Mouse (Mus musculus) G1E-ER4 (cell line): ENCODE results near the gene Acaa1a. TPM values are rescaled to one million over a fixed set of nuclear protein-coding genes. Genes with fewer than 3 reads are reported as not detected.

Experiments used
- GATA1 ChIP-seq: IDR thresholded peaks from one replicate; pipeline ENCODE4 v1.8.0; 2012; ENCODE audit warnings: low read length, inconsistent platforms
- polyA plus RNA-seq: library from polyadenylated mRNA; stranded (reverse); fragments of >175 nt; gene quantifications from 2 replicates; pipeline ENCODE4 v1.2.3, GENCODE M21; 2012

Gene Acaa1a
- polyA plus RNA-seq, 1 experiment = 129 TPM

DNA sequence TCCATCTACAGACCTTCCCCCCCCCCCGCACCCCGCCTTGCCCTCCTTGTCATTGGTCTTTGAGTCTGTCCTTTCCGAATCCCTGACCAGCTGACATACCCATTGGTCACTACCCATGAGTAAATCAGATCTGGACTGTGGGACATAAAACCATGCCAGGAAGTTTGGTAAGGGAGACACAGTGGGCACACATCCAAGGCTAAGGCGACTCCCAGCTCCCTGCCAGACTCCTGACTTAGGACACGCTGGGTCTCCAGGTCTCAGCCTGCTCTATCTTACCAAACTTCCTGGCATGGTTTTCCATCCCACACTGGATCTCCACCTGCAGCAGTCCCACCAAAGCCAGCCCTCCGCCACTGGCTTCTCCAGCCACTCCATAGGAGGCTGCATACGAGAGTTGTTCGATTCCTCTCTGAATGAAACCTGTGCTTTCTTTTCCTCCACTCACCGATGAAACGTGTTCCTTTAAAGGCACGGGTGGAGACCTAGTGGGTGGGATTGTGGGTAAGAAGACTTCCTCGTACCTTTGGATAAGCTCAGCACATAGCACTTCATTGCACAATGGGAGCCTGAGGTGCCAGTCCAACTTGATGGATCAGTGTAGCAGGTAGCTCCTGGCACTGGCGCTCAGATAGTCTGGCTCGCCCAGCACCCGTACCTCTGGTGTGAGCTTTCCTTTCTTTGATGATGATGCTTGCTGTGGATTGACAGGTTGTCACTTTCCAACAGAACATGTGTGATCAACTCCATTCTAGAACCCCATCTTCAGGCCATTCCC is 9.1 kb upstream of the Acaa1a start:
- TF ChIP-seq GATA1 = no peak

DNA sequence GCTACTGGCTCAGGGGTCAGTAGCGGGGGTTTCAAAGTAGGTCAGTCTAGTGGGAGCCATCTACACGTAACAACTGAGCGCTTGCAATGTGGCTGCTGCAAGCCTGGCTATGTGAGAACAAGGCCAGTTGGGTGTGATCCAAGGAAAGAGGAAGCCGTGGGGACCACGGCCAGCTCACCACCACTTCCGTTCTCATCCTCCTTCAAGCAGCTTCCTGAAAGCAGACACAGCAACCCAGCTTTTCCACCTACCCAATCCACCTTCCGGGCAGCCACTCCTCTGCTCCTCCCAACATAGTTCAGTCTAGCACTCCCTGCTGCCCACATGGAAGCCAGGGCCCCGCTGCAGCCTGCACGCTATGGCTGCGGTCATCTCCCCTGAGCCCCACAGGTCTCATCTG is 5.2 kb upstream of the Acaa1a start:
- no peak for TF ChIP-seq GATA1

DNA sequence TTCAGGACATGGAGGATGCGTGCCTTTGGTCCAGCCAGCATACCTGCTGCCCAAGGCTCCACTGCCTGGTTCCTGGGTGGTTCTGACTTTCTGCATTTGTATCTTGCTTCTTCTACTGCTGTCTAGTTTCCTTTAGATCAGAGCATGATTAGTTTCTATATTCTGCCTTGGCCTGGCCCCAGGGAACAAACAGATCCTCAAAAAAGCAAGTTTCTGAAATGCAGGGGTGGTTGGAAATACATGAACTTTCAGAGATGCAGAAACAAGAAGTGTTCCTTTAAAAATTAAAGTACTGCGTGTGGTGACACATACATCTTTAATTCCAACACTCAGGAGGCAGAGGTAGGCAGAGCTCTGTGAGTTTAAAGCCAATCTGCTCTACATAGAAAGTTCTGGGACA is 4.6 kb upstream of the Acaa1a start:
- TF ChIP-seq GATA1 = no peak

DNA sequence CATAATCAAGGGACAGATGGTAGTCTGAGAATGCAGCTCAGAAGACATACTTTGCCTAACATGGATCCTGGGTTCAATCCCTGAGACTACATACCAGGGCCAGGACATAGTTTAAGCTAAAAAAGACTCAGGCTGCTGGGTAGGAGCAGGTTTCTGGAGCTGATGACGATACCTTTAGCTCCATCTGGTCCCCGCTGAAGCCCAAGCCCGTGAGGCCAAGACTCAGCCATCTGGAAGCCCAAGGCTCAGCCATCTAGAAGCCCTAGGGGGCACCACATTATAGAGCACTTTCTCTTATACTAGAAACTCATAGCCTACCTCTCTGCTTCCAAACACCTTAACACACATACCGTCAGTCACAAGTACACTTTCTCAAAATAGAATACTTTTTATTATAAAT is 3.9 kb upstream of the Acaa1a start:
- no peak for TF ChIP-seq GATA1

DNA sequence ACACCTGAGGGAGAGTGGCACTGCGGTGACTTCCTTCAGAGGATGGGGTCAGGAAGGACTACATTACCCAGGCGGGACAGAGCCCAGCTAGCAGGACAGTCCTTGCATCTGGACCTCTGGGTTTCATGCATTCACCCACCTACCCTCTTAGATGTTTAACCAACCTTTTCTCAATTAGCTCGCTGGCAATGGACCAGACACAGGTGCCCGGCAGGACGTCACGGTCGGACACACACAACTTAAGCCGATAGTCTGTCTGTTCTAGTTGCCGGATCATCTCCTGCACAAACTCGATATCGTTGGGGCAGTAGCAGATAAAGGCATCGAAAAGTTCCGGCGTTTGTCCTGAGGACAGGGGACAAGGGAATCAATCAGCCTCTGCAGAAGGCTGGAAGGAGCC is 1.6 kb upstream of the Acaa1a start:
- TF ChIP-seq GATA1 = no peak

DNA sequence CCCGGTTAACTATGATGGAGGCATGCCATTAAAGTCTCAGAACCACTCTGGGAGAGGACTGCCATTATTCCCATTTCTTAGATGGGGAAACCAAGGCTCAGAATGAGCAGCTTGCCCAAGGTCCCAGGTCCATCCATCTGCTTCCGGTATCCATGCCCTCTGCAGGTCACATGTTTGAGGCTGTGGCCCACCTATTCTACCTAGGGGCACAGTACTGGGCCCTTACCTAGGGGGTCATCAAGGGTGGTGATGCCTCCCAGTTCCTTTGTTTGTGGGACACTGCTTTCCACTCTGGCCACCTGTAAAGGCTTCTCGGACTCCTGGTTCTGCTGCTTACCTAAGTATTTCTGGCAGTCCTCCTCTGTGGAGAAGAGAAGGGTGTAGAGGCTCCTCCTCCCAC is 1.1 kb upstream of the Acaa1a start:
- TF ChIP-seq GATA1 = no peak

DNA sequence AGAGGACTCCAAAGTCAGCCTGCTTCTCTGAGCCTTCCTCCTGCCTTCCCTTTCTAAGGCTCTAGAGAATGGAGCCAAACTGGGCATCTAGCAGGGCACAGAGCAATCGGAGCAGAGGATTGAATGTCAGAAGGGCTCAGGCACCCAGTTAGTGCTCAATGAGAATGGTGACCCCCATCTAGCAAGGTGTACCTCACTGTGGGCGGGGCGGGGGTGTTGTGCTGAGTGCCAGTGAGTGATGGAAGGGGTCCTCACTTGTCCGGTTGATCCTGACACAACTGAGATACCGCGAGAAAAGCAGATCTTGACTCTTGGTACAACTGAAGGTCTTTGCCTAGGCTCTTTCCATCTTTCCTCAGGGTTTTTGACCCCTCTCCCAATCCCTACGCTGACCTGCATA is 370 bp upstream of the Acaa1a start:
- TF ChIP-seq GATA1 = no peak

DNA sequence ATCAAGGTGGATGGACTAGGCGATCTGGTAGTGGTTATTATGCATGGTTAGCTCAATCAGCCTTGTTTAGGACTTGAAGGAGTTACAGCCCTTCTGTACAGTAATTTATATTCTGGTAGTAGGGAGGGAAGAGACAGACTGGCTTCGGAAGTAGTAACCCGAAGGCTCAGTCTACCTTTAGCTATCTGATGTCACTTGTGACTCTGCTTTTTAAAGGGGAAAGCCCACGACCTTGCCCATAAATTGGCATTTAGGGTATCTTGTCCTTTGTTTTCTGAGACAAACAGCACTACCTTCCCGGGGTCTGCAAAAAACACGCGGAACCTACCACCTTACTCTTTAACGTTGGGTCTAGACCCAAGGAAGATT is 720 bp downstream of the Acaa1a start:
- TF ChIP-seq GATA1 = no peak

DNA sequence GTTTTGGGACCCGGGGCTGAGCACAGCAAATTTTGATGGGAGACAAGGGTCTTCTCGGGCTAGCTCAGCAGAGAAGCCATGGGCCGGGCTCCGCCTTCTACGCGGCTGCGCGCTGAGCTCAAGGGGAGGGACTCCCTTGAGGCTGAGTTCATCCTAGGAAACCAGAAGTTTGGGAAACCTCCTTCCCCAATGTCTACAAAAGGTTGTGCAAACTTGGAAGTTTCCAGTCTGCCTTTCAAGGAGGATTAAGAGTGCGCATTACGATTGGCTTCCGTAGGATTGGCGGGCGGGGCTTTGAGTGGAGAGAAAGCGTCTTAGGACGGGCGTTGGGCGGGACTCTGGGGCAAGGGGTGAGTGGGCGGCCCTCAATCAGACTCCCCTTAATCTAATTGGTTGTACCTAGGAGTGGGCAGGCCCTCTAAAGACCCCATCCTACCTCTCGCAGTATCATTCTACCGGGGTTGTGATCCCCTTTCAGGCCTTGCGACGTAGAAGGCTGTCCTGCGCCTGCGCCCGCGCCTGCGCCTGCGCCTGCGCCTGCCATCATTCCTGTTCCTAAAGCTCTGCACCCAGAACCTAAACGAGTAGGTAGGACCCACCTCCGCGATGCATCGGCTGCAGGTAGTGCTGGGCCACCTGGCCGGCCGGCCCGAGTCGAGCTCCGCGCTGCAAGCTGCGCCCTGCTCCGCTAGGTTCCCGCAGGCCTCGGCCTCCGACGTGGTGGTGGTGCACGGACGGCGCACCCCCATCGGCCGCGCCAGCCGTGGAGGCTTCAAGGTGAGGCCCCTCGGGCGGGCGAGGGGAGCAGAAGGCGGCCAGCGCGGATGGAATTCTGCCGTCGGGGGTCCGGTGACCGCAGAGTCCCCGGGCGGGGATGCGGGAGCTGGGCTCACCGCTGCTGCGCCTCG is 1.7 kb downstream of the Acaa1a start, which contains the start of gene Myd88:
Gene Myd88, minus strand, starts transcription at position 503 of the 908 bp plus-strand sequence.
- no peak for TF ChIP-seq GATA1

DNA sequence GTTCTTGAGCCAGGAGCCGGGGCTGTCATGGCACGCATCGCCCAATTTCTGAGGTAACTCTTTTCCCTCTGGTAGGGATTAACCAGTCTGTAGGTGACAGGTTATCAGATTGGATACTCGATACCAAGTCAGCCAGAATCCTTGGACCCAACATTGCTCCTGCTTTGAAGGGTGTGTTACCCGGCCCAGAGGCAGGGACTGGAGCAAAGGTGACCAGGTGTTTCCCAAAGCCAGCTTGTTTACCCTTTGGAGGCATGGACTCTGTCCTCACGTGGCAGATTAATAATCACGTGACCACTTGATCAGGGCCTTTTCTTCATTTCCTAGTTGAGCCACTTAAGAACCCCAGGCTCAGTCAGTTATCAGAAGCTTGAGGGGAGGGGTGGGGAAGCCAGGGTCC is 3.3 kb downstream of the Acaa1a start:
- no peak for TF ChIP-seq GATA1

DNA sequence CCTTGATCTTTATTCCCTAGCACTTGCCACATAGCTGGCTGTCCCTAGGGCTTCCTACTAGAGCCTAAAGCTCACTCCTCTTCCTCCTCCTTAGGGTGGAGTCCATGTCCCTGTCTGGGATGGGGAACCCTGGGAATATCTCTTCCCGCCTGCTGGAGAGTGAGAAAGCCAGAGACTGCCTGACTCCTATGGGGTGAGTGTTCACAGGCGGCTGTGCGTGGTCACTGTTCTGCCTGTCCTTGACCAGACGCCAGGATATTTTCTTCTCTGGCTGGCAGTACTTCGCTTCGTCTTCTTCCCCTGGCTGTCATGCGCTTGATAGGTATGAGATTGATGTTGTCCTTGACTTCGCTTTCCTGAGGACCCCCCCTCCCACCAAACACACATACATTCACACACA is 6.9 kb downstream of the Acaa1a start:
- TF ChIP-seq GATA1 = no peak

DNA sequence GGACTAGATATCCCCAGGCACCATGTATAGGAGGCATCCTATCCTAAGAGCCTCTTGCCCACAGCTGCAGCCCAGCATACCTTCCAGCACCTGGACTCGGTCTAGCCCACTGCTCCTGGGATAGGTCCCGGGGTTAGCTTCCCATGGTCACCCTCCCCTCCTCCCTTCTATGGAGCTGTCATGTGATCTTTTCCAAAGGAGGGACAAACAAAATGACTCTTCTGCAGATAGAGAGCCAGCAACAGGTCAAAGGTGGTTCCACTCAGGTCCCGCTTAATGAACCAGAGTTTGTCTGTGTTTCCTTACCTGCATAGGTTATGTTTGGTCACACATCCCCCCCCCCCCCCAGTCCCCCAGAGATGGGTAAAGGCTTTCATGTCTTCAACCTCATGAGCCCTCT is 11.1 kb downstream of the Acaa1a start:
- no peak for TF ChIP-seq GATA1

DNA sequence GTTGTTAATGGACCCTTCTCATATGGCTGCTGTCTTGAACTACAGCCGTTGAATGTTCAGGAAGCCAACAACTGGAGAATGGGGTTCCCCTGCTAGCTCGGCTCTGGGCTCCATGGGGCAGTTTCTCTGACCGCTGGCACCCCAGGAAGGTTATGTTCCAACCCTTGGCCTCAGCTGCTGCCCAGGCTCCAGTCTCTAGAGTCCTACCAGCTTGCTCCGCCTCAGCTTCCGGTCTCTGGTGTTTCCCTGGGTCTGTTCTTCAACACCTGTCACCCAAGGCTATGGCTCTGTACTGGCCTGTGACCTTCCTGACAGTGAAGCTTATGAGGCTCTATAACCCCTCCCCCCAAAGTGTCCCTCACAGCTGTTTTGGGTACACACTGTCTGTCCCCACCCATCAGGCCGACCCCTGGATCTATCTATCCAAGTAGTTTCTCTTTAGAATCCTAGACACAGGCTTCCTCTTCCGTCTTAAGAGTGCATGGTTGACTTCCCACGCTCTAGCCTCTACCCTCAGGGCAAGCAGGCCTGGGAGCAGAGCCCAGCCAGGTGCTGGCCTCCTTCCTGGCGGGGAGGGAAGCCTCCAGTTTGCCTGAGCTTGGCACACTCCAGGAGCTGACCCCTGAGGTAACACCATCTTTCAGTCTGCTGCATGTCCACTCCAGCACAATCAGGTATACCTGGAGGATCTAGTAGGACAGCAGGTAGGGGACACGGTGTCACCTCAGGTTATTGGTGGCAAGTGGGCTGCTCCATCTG is 11.7 kb downstream of the Acaa1a start:
- TF ChIP-seq GATA1 = no peak

DNA sequence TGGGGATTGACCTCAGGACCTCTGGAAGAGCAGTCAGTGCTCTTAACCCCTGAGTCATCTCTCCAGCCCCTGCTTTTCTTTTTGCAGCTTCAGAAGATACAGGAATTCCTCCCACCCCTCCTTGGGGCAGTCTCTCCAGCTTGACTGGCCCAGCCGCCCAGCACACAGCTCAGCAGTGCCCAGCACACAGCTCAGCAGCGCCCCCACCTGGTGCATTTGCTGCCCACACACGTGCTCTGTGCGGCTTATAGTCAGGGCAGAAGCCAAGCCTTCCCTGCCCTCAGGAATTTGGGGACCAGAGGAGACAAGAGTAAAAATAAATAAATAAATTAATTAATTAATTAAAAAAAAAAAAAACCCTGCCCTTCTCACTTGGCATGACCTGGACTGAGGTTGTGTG is 12.6 kb downstream of the Acaa1a start:
- TF ChIP-seq GATA1 = no peak

DNA sequence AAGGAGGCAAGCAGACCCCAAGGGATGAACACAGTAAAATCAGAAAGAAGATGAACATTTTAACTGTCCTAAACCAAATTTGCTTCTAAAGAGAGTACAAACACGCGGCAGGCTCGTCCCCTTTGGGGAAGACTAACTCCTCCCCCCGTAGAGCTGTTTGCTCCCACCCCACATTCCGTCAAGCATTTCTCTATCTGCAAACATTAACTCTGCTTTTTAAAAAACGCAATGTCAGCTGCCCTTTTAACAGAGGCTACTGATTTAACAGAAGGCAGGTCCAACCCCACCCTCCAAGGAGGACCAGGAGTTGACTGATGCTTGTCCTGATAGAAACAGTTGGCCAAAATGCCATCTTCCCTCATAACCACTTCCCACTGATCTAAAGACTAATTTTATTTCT is 14.4 kb downstream of the Acaa1a start:
- TF ChIP-seq GATA1 = no peak

DNA sequence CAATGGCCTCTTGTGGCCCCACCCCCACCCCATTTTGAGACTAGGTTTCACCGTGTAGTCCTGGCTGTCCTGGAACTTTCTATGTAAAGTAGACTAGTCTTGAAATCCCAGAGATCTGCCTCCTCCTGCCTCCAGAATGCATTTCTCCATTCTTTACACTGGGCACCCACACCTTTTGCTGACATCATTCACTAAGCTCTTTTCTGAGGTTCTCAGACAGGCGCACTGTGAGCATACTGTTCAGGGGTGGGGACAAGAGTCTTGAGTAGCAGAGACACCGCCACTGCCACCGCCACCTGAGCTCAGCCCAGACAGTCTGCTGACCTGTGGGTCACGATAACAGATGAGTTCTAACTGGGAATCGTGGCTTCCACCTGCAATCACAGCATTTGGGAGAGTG is 16.5 kb downstream of the Acaa1a start:
- no peak for TF ChIP-seq GATA1
